In genomic region chr2:75824846-75825245, GRCm38 (mm10) we compare ENCODE assay signal across 19 mouse cellular contexts.
"Had no signal": no experiment of that assay in that cellular context is flagged by ENCODE, and none has a peak within 500 bp of the region (broad histone marks: within the 10 kb centered on the region; RNA-seq: fewer than 3 reads in every experiment).

No protein-coding gene starts in this region.

- H3K4me2 ChIP-seq: limb, embryonic 13.5 days; liver, embryonic 12.5 days; liver, embryonic 15.5 days; lung, embryonic 15.5 days; midbrain, embryonic 11.5 days; neural tube, embryonic 13.5 days had no signal

- H3K4me1 ChIP-seq: liver, embryonic 15.5 days; lung, embryonic 15.5 days had no signal

- H3K36me3 ChIP-seq: limb, embryonic 10.5 days; limb, embryonic 13.5 days; liver, embryonic 12.5 days; liver, embryonic 15.5 days; lung, embryonic 15.5 days; neural tube, embryonic 13.5 days had no signal

- H3K9me3 ChIP-seq: limb, embryonic 10.5 days; limb, embryonic 13.5 days; liver, embryonic 12.5 days; liver, embryonic 15.5 days; lung, embryonic 15.5 days; megakaryocyte, embryonic 14.5 days; neural tube, embryonic 13.5 days had no signal

- DNase-seq: kidney, postnatal 14 days; kidney, postnatal 4 days; liver; lung, adult 18-20 months; lung, postnatal 10 days; lung, postnatal 36 days; midbrain, embryonic 14.5 days; right cerebral cortex, postnatal 4 days; thymus, adult 2 months; thymus, postnatal 4 days had no signal

- H3K27me3 ChIP-seq: limb, embryonic 13.5 days; liver, embryonic 12.5 days; liver, embryonic 15.5 days; lung, embryonic 15.5 days; megakaryocyte, embryonic 14.5 days; neural tube, embryonic 13.5 days had no signal

- H3K9ac ChIP-seq: limb, embryonic 13.5 days; liver, embryonic 12.5 days; liver, embryonic 15.5 days; lung, embryonic 15.5 days; neural tube, embryonic 13.5 days had no signal

- H3K27ac ChIP-seq: limb, embryonic 10.5 days; limb, embryonic 13.5 days; liver, embryonic 12.5 days; lung, embryonic 15.5 days; neural tube, embryonic 13.5 days; stomach, postnatal 0 days had no signal

- H3K4me3 ChIP-seq: limb, embryonic 10.5 days; limb, embryonic 13.5 days; liver, embryonic 12.5 days; liver, embryonic 15.5 days; lung, embryonic 15.5 days; neural tube, embryonic 13.5 days had no signal
